ENCODE assay signal across 8 mouse cellular contexts in genomic region chr16:91645995-91646602, GRCm38 (mm10). TPM values are rescaled to one million over a fixed set of nuclear protein-coding genes. Genes with fewer than 3 reads are reported as not detected.
A peak's percentile ranks its signal among the peaks of the same experiment; 100 is the strongest.
DNase-seq lines count a peak whose midpoint lies in the region; ATAC-seq and TF ChIP-seq lines count a peak whose summit lies in the region.

No protein-coding gene starts in this region.

- H3K4me1 ChIP-seq in lung, embryonic 14.5 days (ENCODE audit: insufficient read depth) = no peaks in the 10 kb centered on the region
- H3K4me1 ChIP-seq in liver, embryonic 16.5 days (ENCODE audit: control insufficient read depth, low read depth, low read length) = peaks cover 11% of the 10 kb centered on the region
- peaks cover 3% of the 10 kb centered on the region; the same call in 1 of the 2 replicates for H3K4me1 ChIP-seq in stomach, embryonic 15.5 days

- 1% methylated on average over 11 of the region's 11 CpGs for WGBS in lung, embryonic 14.5 days
- under 1% methylated on average over 11 of the region's 11 CpGs for WGBS in liver, embryonic 16.5 days (ENCODE audit: insufficient replicate concordance)
- 1% methylated on average over 11 of the region's 11 CpGs for WGBS in stomach, embryonic 15.5 days

- TF ChIP-seq CTCF in lung, embryonic 14.5 days (IDR thresholded peaks at IDR 0.05; ENCODE audit: low read depth) = no peak

- peak overlapping the region; percentile 100 for H3K4me2 ChIP-seq in lung, embryonic 14.5 days
- H3K4me2 ChIP-seq in liver, embryonic 16.5 days (ENCODE audit: low read depth, low read length) = peak overlapping the region; percentile 99
- H3K4me2 ChIP-seq in stomach, embryonic 15.5 days = peak overlapping the region; percentile 97

- no peak for ATAC-seq in lung, embryonic 14.5 days (ENCODE audit: insufficient read depth)
- no peak for ATAC-seq in liver, embryonic 16.5 days (ENCODE audit: low read depth)
- no peak for ATAC-seq in stomach, embryonic 15.5 days (ENCODE audit: insufficient read depth, low FRiP score, low read depth)

- peak overlapping the region; percentile 83 for H3K4me3 ChIP-seq in lung, embryonic 14.5 days (ENCODE audit: low read depth, low read length)
- peak overlapping the region; percentile 90 for H3K4me3 ChIP-seq in liver, embryonic 16.5 days (ENCODE audit: low read depth, low read length)
- peak overlapping the region; percentile 76 for H3K4me3 ChIP-seq in stomach, embryonic 15.5 days (replicated peaks)

- peak; percentile 55 for DNase-seq in lung, embryonic 14.5 days
- no peak for DNase-seq in lung, postnatal 4 days
- peak; percentile 61 for DNase-seq in adipocyte (ENCODE audit: low spot score)
- peak; percentile 19 for DNase-seq in forelimb bud, embryonic 11.5 days (ENCODE audit: low read depth, low spot score)
- DNase-seq in layer of hippocampus, postnatal 14 days (ENCODE audit: low spot score in 2 of 2) = no peak
- DNase-seq in urinary bladder, postnatal 14 days (ENCODE audit: low spot score) = no peak

- H3K9me3 ChIP-seq in lung, embryonic 14.5 days (ENCODE audit: low read depth, low read length) = no peaks in the 10 kb centered on the region
- H3K9me3 ChIP-seq in liver, embryonic 16.5 days (replicated peaks; ENCODE audit: control insufficient read depth, low read length) = no peaks in the 10 kb centered on the region
- H3K9me3 ChIP-seq in stomach, embryonic 15.5 days = no peaks in the 10 kb centered on the region

- peak overlapping the region; percentile 93 for H3K9ac ChIP-seq in lung, embryonic 14.5 days
- H3K9ac ChIP-seq in liver, embryonic 16.5 days (ENCODE audit: low read depth, low read length) = peak overlapping the region; percentile 90
- H3K9ac ChIP-seq in stomach, embryonic 15.5 days = peak overlapping the region; percentile 69; the same call in 1 of the 2 replicates

- H3K27ac ChIP-seq in lung, embryonic 14.5 days (ENCODE audit: low read depth) = peak overlapping the region; percentile 99; the same call in 1 of the 2 replicates
- H3K27ac ChIP-seq in liver, embryonic 16.5 days (ENCODE audit: low read length) = peak overlapping the region; percentile 57
- peak overlapping the region; percentile 99; the same call in 1 of the 2 replicates for H3K27ac ChIP-seq in stomach, embryonic 15.5 days

- no peaks in the 10 kb centered on the region for H3K27me3 ChIP-seq in lung, embryonic 14.5 days (ENCODE audit: insufficient read depth, low read length)
- no peaks in the 10 kb centered on the region for H3K27me3 ChIP-seq in liver, embryonic 16.5 days (ENCODE audit: control insufficient read depth, insufficient read depth, low read depth, low read length)
- H3K27me3 ChIP-seq in stomach, embryonic 15.5 days (replicated peaks) = no peaks in the 10 kb centered on the region

- H3K36me3 ChIP-seq in lung, embryonic 14.5 days (ENCODE audit: insufficient read depth) = peaks cover 22% of the 10 kb centered on the region
- H3K36me3 ChIP-seq in liver, embryonic 16.5 days (ENCODE audit: control insufficient read depth, insufficient read depth) = peaks cover 13% of the 10 kb centered on the region
- peaks cover 11% of the 10 kb centered on the region for H3K36me3 ChIP-seq in stomach, embryonic 15.5 days

RNA-seq across cellular contexts. Expression of gene Gart, which starts 0.7 kb away (rescaled TPM):
- 113 and 129 TPM in 2 replicates for polyA plus RNA-seq in lung, embryonic 14.5 days (2014; fragmentation: Nextera tagmentation; extraction: Ambion mirVana)
- 52.9 and 55.6 TPM in 2 replicates for polyA plus RNA-seq in liver, embryonic 16.5 days (2015; fragmentation: Nextera tagmentation; extraction: Ambion mirVana)
- 107 and 115 TPM in 2 replicates for polyA plus RNA-seq in stomach, embryonic 15.5 days (2015; fragmentation: Nextera tagmentation; extraction: Ambion mirVana)
- 10 to 100 TPM; 45.7 to 56.7 TPM for total RNA-seq in layer of hippocampus, postnatal 14 days (2021)

RNA-seq across cellular contexts. Expression of gene Son, which starts 1.2 kb away (rescaled TPM):
- 149 and 155 TPM in 2 replicates for polyA plus RNA-seq in lung, embryonic 14.5 days (2014; fragmentation: Nextera tagmentation; extraction: Ambion mirVana)
- 36.9 and 39.0 TPM in 2 replicates for polyA plus RNA-seq in liver, embryonic 16.5 days (2015; fragmentation: Nextera tagmentation; extraction: Ambion mirVana)
- polyA plus RNA-seq in stomach, embryonic 15.5 days (2015; fragmentation: Nextera tagmentation; extraction: Ambion mirVana) = 108 and 114 TPM in 2 replicates
- total RNA-seq in layer of hippocampus, postnatal 14 days (2021) = 100 to 1,000 TPM; 224 to 256 TPM

RNA-seq across cellular contexts. Expression of gene Dnajc28, which starts 27.3 kb away (rescaled TPM):
- 2.5 and 2.7 TPM in 2 replicates for polyA plus RNA-seq in lung, embryonic 14.5 days (2014; fragmentation: Nextera tagmentation; extraction: Ambion mirVana)
- 2.2 and 2.6 TPM in 2 replicates for polyA plus RNA-seq in liver, embryonic 16.5 days (2015; fragmentation: Nextera tagmentation; extraction: Ambion mirVana)
- 2.9 and 3.3 TPM in 2 replicates for polyA plus RNA-seq in stomach, embryonic 15.5 days (2015; fragmentation: Nextera tagmentation; extraction: Ambion mirVana)
- 1 to 10 TPM; 5.0 to 6.5 TPM for total RNA-seq in layer of hippocampus, postnatal 14 days (2021)

RNA-seq across cellular contexts. Expression of gene Donson, which starts 42.5 kb away (rescaled TPM):
- polyA plus RNA-seq in lung, embryonic 14.5 days (2014; fragmentation: Nextera tagmentation; extraction: Ambion mirVana) = 34.4 and 35.9 TPM in 2 replicates
- 22.8 and 23.0 TPM in 2 replicates for polyA plus RNA-seq in liver, embryonic 16.5 days (2015; fragmentation: Nextera tagmentation; extraction: Ambion mirVana)
- 20.5 and 21.1 TPM in 2 replicates for polyA plus RNA-seq in stomach, embryonic 15.5 days (2015; fragmentation: Nextera tagmentation; extraction: Ambion mirVana)
- total RNA-seq in layer of hippocampus, postnatal 14 days (2021) = 10 to 100 TPM; 24.6 TPM

RNA-seq across cellular contexts. Expression of gene Tmem50b, which starts 48.5 kb away (rescaled TPM):
- polyA plus RNA-seq in lung, embryonic 14.5 days (2014; fragmentation: Nextera tagmentation; extraction: Ambion mirVana) = 33.1 and 37.2 TPM in 2 replicates
- 7.1 and 7.4 TPM in 2 replicates for polyA plus RNA-seq in liver, embryonic 16.5 days (2015; fragmentation: Nextera tagmentation; extraction: Ambion mirVana)
- polyA plus RNA-seq in stomach, embryonic 15.5 days (2015; fragmentation: Nextera tagmentation; extraction: Ambion mirVana) = 40.6 and 46.7 TPM in 2 replicates
- total RNA-seq in layer of hippocampus, postnatal 14 days (2021) = 100 to 1,000 TPM; 126 to 142 TPM

Comparison
In these comparisons a context has a peak if more than half of its experiments do, and no peak if none do; other contexts are left out.
1. DNase-seq: peak in lung, embryonic 14.5 days (single experiment), adipocyte (single experiment) and forelimb bud, embryonic 11.5 days (single experiment); none in lung, postnatal 4 days (0 of 2), layer of hippocampus, postnatal 14 days (0 of 2) and urinary bladder, postnatal 14 days (single experiment).
2. Peak in every context shown above with its lines, with median percentiles within 50 percentile points of each other: H3K27ac ChIP-seq, H3K4me2 ChIP-seq, H3K4me3 ChIP-seq and H3K9ac ChIP-seq.